Mouse (Mus musculus): Measurements from ENCODE around the gene Wdr81. TPM values are rescaled to one million over a fixed set of nuclear protein-coding genes. Genes with fewer than 3 reads are reported as not detected.
"Not testable (repeated sequence)": the region's sequence is repeated elsewhere in the genome, so short reads cannot be mapped to it uniquely, and the experiment has no call there.

The Wdr81 gene
- polyA plus RNA-seq, 1 experiment: 12.8 TPM

- TF ChIP-seq POLR2A (IDR thresholded peaks at IDR 0.05; ENCODE audit: extremely low read depth, insufficient read depth, low read length): no peak
- TF ChIP-seq CTCF (IDR thresholded peaks at IDR 0.05; ENCODE audit: extremely low read depth, insufficient read depth, low read length): no peak
- Histone ChIP-seq H3K4me3 (ENCODE audit: insufficient read depth, low read length) (peak overlapping the region; percentile 79), H3K4me1 (ENCODE audit: control insufficient read depth, insufficient read depth, low read length) (peaks cover 6% of the 10 kb centered on the region), H3K27ac (ENCODE audit: insufficient read depth, low read length) (peak overlapping the region; percentile 69; the same call in 1 of the 2 replicates)
These were observed 7.3 kb upstream of the Wdr81 start for GRCm38 (mm10) chr11:75461743-75462252.

DNA sequence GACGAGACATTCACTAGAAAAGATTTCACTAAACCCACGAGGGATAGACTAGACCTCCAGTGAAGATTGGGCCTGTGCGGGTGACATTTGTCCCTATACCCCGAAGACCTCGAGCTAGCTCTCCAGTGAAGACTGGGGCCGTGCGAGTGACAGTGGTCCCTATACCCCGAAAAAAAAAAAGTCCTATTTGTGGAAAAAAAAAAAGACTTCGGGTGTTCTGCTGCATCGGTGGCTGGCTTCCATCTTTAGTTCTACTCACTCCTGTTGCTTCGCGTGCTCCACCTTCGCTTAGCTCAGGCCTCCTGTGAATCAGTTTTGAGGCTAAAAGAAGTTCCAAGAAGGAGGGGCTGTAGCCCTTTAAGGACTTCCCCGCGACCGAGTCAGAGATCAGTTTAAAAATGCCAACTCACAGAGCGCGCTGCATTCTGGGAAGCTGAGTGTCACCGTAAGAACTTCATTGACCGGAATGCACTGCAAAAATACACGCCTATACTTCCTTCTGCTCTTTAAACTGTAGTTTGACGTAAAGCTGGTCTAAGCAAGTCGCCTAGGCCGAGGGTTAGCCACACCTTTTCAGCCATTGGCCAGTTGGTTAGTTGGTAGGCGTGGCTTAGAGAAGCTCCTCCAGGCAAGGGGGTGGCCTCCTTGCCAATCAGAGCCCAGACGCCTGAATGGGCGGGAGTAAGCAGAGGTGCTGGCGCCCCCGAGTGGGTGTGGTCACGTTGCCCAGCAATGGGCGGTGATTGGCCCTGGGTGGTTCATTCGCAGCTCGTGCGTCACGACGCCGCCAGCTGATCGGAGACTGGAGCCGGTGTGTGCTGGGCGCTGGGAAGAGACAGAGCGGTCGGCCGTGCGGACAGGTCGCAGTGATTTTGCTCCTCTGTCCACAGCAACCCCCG is 6.6 kb upstream of the Wdr81 start, which contains the start of gene Tlcd2:
TSS of gene Tlcd2 (plus strand) at position 872 of the 899 bp plus-strand sequence.
- TF ChIP-seq POLR2A (IDR thresholded peaks at IDR 0.05; ENCODE audit: extremely low read depth, insufficient read depth, low read length) (peak; percentile 98), CTCF (IDR thresholded peaks at IDR 0.05; ENCODE audit: extremely low read depth, insufficient read depth, low read length) (no peak)
- peak within 1 kb of the TSS; percentile 69 for H3K27ac ChIP-seq (ENCODE audit: insufficient read depth, low read length)
- H3K4me1 ChIP-seq (ENCODE audit: control insufficient read depth, insufficient read depth, low read length): peaks cover 6% of the 10 kb centered on the region
- peak within 1 kb of the TSS; percentile 79 for H3K4me3 ChIP-seq (ENCODE audit: insufficient read depth, low read length)

GRCm38 (mm10) chr11:75460103-75460843 is 5.8 kb upstream of the Wdr81 start:
- Histone ChIP-seq H3K4me1 (ENCODE audit: control insufficient read depth, insufficient read depth, low read length) (peaks cover 6% of the 10 kb centered on the region), H3K27ac (ENCODE audit: insufficient read depth, low read length) (peak overlapping the region; percentile 93), H3K4me3 (ENCODE audit: insufficient read depth, low read length) (peak overlapping the region; percentile 28)
- peak; percentile 57; the same call in 1 of the 2 replicates for TF ChIP-seq POLR2A (IDR thresholded peaks at IDR 0.05; ENCODE audit: extremely low read depth, insufficient read depth, low read length)
- no peak for TF ChIP-seq CTCF (IDR thresholded peaks at IDR 0.05; ENCODE audit: extremely low read depth, insufficient read depth, low read length)

- no peak for TF ChIP-seq POLR2A (IDR thresholded peaks at IDR 0.05; ENCODE audit: extremely low read depth, insufficient read depth, low read length)
- TF ChIP-seq CTCF (IDR thresholded peaks at IDR 0.05; ENCODE audit: extremely low read depth, insufficient read depth, low read length): no peak
- H3K4me3 ChIP-seq (ENCODE audit: insufficient read depth, low read length): no peak overlapping the region
- peaks cover 8% of the 10 kb centered on the region for H3K4me1 ChIP-seq (ENCODE audit: control insufficient read depth, insufficient read depth, low read length)
- H3K27ac ChIP-seq (ENCODE audit: insufficient read depth, low read length): peak overlapping the region; percentile 93
These were observed 5.2 kb upstream of the Wdr81 start for GRCm38 (mm10) chr11:75459751-75460102.

- H3K4me3 ChIP-seq (ENCODE audit: insufficient read depth, low read length): no peak overlapping the region
- peaks cover 8% of the 10 kb centered on the region for H3K4me1 ChIP-seq (ENCODE audit: control insufficient read depth, insufficient read depth, low read length)
- no peak for TF ChIP-seq CTCF (IDR thresholded peaks at IDR 0.05; ENCODE audit: extremely low read depth, insufficient read depth, low read length)
- no peak for TF ChIP-seq POLR2A (IDR thresholded peaks at IDR 0.05; ENCODE audit: extremely low read depth, insufficient read depth, low read length)
- H3K27ac ChIP-seq (ENCODE audit: insufficient read depth, low read length): peak overlapping the region; percentile 93
These were observed 4.7 kb upstream of the Wdr81 start for GRCm38 (mm10) chr11:75459141-75459711.

DNA sequence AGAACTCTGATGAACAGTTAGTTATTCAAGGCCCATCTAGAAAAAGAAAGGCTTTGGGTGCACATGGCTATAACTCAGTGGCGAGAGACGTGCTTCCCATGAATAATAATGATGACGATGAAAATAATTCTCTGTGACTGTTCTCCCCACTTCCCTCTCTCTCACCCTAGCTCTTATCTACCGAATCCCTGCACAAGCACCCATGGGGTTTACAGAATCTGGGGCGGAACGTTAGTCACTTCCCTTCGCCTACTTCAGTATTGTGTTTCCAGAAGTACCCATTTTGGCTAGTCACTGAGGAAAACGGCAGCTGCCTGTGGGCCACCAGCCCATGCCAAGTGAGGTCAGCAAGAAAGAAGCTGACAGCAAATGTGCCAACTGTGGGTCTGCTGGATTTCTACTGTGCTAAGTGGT is 4.1 kb upstream of the Wdr81 start:
- peak overlapping the region; percentile 13; the same call in 1 of the 2 replicates for H3K27ac ChIP-seq (ENCODE audit: insufficient read depth, low read length)
- no peak for TF ChIP-seq CTCF (IDR thresholded peaks at IDR 0.05; ENCODE audit: extremely low read depth, insufficient read depth, low read length)
- no peak for TF ChIP-seq POLR2A (IDR thresholded peaks at IDR 0.05; ENCODE audit: extremely low read depth, insufficient read depth, low read length)
- no peak overlapping the region for H3K4me3 ChIP-seq (ENCODE audit: insufficient read depth, low read length)

DNA sequence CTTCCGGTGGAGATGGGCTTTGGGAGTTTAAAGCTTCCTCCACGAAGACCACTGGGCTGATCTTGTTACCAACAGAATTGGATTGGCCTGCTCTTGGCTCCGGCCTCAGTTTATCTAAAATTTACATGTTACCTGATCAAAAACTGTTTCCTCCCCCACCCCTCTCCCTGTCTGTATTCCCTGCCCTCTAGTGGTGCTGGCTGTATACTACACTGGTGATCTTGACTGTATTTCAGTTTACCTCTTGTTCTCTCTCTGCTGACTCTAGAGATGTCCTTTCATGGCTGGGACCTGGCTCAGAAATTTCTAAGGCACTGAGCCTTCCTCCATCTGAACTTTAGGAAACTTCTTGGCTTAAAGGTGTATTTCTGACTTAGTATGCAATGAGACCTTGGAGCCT is 3.7 kb upstream of the Wdr81 start:
- Histone ChIP-seq H3K4me1 (ENCODE audit: control insufficient read depth, insufficient read depth, low read length) (peaks cover 8% of the 10 kb centered on the region), H3K27ac (ENCODE audit: insufficient read depth, low read length) (0 out of 2 replicates have a peak overlapping the region, but pooled peaks have one; percentile 17), H3K4me3 (ENCODE audit: insufficient read depth, low read length) (no peak overlapping the region)
- TF ChIP-seq POLR2A (IDR thresholded peaks at IDR 0.05; ENCODE audit: extremely low read depth, insufficient read depth, low read length) (no peak), CTCF (IDR thresholded peaks at IDR 0.05; ENCODE audit: extremely low read depth, insufficient read depth, low read length) (peak; percentile 71)

More for the DNA sequence above, 4.1 kb upstream of the Wdr81 start:
- peaks cover 8% of the 10 kb centered on the region for H3K4me1 ChIP-seq (ENCODE audit: control insufficient read depth, insufficient read depth, low read length)

DNA sequence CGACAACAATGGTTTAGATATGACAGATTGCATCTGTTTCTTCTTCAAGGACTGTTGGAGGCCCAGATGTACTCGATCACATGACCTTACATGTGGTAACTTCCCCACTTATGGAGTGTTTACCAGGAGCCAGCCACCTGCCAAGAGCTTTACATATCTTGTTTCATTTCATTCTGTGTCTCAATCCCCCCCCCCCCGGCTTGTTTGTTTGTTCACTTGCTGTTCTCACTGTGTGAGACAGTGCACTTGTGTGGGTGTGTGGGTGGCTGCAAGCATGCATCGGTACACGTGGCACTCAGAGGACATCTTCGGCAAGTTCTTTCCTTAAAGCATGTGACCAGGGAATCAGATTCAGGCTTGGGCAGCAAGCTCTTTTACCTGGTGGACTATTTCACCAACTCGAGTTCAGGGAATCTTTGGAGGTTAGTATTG is 1.9 kb upstream of the Wdr81 start:
- TF ChIP-seq CTCF (IDR thresholded peaks at IDR 0.05; ENCODE audit: extremely low read depth, insufficient read depth, low read length): no peak
- TF ChIP-seq POLR2A (IDR thresholded peaks at IDR 0.05; ENCODE audit: extremely low read depth, insufficient read depth, low read length): no peak
- no peak overlapping the region for H3K27ac ChIP-seq (ENCODE audit: insufficient read depth, low read length)
- H3K4me1 ChIP-seq (ENCODE audit: control insufficient read depth, insufficient read depth, low read length): peaks cover 5% of the 10 kb centered on the region
- no peak overlapping the region for H3K4me3 ChIP-seq (ENCODE audit: insufficient read depth, low read length)

GRCm38 (mm10) chr11:75455971-75456370 is 1.5 kb upstream of the Wdr81 start:
- H3K27ac ChIP-seq (ENCODE audit: insufficient read depth, low read length); H3K4me1 ChIP-seq (ENCODE audit: control insufficient read depth, insufficient read depth, low read length); H3K4me3 ChIP-seq (ENCODE audit: insufficient read depth, low read length): not testable (repeated sequence)

All from cortical plate, adult 2 months (tissue).